Mouse (Mus musculus): Measurements from ENCODE around the gene Fbxl15. TPM values are rescaled to one million over a fixed set of nuclear protein-coding genes. Genes with fewer than 3 reads are reported as not detected.

The Fbxl15 gene
- polyA plus RNA-seq, 1 experiment = 13.1 TPM

DNA sequence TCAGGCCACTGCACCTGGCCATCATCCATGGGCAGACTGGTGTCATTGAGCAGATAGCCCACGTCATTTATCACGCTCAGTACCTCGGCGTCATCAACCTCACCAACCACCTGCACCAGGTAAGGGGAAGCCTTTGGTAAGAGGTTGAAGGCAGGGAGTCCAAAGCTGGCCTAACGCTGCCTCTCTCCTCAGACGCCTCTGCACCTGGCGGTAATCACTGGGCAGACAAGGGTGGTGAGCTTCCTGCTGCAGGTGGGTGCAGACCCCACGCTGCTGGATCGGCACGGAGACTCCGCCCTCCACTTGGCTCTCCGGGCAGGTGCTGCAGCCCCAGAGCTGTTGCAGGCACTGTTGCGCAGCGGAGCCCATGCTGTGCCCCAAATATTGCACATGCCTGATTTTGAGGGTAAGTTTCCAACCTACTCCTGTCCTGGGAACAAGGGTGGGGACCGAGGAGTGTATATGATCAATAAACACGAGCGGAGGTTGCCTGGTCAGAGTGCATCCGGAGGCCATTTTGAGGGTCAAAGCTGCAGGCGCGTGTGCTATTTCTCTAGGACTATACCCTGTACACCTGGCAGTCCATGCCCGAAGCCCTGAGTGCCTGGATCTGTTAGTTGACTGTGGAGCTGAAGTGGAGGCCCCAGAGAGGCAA lies 18.2 kb upstream of the Fbxl15 start:
- no peaks in the 10 kb centered on the region for H3K27me3 ChIP-seq (ENCODE audit: control insufficient read depth, insufficient read depth, insufficient read length)
- peaks cover 41% of the 10 kb centered on the region for H3K36me3 ChIP-seq (ENCODE audit: control insufficient read depth, insufficient read depth)
- H3K4me3 ChIP-seq (ENCODE audit: insufficient read depth, poor library complexity, severe bottlenecking) = no peak overlapping the region
- no peak overlapping the region for H3ac ChIP-seq (ENCODE audit: control insufficient read depth, insufficient read length, low read depth)
- H3K79me3 ChIP-seq (ENCODE audit: low read depth) = no peaks in the 10 kb centered on the region
- H3K79me2 ChIP-seq (ENCODE audit: control insufficient read depth, insufficient read depth) = peaks cover 17% of the 10 kb centered on the region
- TF ChIP-seq MAX (IDR thresholded peaks at IDR 0.05) = no peak
- no peak for TF ChIP-seq CTCF (IDR thresholded peaks at IDR 0.05; ENCODE audit: control insufficient read depth, insufficient read depth, insufficient read length)
- TF ChIP-seq USF1 (IDR thresholded peaks at IDR 0.05; ENCODE audit: low read depth) = no peak
- TF ChIP-seq MYOD1 (IDR thresholded peaks at IDR 0.05; ENCODE audit: control insufficient read depth, insufficient read length, low read depth) = no peak

DNA sequence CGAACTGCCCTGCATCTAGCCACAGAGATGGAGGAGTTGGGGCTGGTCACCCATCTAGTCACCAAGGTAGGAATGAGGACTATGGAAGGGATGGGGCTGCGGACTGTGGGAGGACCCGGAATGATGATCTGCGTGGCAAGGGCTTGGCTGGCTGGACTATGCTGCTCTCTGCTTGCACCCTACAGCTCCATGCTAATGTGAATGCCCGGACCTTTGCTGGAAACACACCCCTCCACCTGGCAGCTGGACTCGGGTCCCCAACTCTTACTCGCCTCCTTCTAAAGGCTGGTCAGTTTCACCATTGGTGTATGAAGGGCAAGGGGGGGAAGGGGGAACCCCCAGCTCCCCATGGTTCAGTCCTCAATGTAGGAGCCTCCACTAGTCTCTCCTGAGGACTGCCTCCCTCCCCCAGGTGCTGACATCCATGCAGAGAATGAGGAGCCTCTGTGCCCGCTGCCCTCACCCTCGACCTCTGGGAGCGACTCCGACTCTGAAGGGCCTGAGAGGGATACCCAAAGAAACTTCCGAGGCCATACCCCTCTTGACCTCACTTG lies 17.6 kb upstream of the Fbxl15 start:
- H3K79me2 ChIP-seq (ENCODE audit: control insufficient read depth, insufficient read depth) = peaks cover 17% of the 10 kb centered on the region
- no peak overlapping the region for H3K4me3 ChIP-seq (ENCODE audit: insufficient read depth, poor library complexity, severe bottlenecking)
- peaks cover 41% of the 10 kb centered on the region for H3K36me3 ChIP-seq (ENCODE audit: control insufficient read depth, insufficient read depth)
- TF ChIP-seq CTCF (IDR thresholded peaks at IDR 0.05; ENCODE audit: control insufficient read depth, insufficient read depth, insufficient read length) = no peak
- no peak for TF ChIP-seq MAX (IDR thresholded peaks at IDR 0.05)
- no peak for TF ChIP-seq CEBPB (IDR thresholded peaks at IDR 0.05; ENCODE audit: low read depth)
- TF ChIP-seq MYOD1 (IDR thresholded peaks at IDR 0.05; ENCODE audit: control insufficient read depth, insufficient read length, low read depth) = no peak
- no peak for TF ChIP-seq USF1 (IDR thresholded peaks at IDR 0.05; ENCODE audit: low read depth)
- TF ChIP-seq MYOG (IDR thresholded peaks at IDR 0.05; ENCODE audit: control insufficient read depth, extremely low read depth, insufficient read length) = no peak
- no peak for TF ChIP-seq FOSL1 (IDR thresholded peaks at IDR 0.05; ENCODE audit: insufficient read depth, low read length, poor library complexity, severe bottlenecking)
- no peaks in the 10 kb centered on the region for H3K27me3 ChIP-seq (ENCODE audit: control insufficient read depth, insufficient read depth, insufficient read length)
- H3ac ChIP-seq (ENCODE audit: control insufficient read depth, insufficient read length, low read depth) = no peak overlapping the region
- no peaks in the 10 kb centered on the region for H3K79me3 ChIP-seq (ENCODE audit: low read depth)

GRCm38 (mm10) chr19:46311341-46311740 lies 16.6 kb upstream of the Fbxl15 start:
- no peaks in the 10 kb centered on the region for H3K27me3 ChIP-seq (ENCODE audit: control insufficient read depth, insufficient read depth, insufficient read length)
- H3K4me3 ChIP-seq (ENCODE audit: insufficient read depth, poor library complexity, severe bottlenecking) = no peak overlapping the region

GRCm38 (mm10) chr19:46312566-46312965 lies 15.4 kb upstream of the Fbxl15 start:
- H3K79me3 ChIP-seq (ENCODE audit: low read depth) = no peaks in the 10 kb centered on the region
- H3K4me3 ChIP-seq (ENCODE audit: insufficient read depth, poor library complexity, severe bottlenecking) = no peak overlapping the region
- H3ac ChIP-seq (ENCODE audit: control insufficient read depth, insufficient read length, low read depth) = no peak overlapping the region
- TF ChIP-seq FOSL1 (IDR thresholded peaks at IDR 0.05; ENCODE audit: insufficient read depth, low read length, poor library complexity, severe bottlenecking) (no peak), MYOD1 (IDR thresholded peaks at IDR 0.05; ENCODE audit: control insufficient read depth, insufficient read length, low read depth) (no peak), MYOG (IDR thresholded peaks at IDR 0.05; ENCODE audit: control insufficient read depth, extremely low read depth, insufficient read length) (no peak), USF1 (IDR thresholded peaks at IDR 0.05; ENCODE audit: low read depth) (no peak), CTCF (IDR thresholded peaks at IDR 0.05; ENCODE audit: control insufficient read depth, insufficient read depth, insufficient read length) (no peak), CEBPB (IDR thresholded peaks at IDR 0.05; ENCODE audit: low read depth) (no peak), MAX (IDR thresholded peaks at IDR 0.05) (no peak)
- no peaks in the 10 kb centered on the region for H3K79me2 ChIP-seq (ENCODE audit: control insufficient read depth, insufficient read depth)
- H3K27me3 ChIP-seq (ENCODE audit: control insufficient read depth, insufficient read depth, insufficient read length) = peaks cover 12% of the 10 kb centered on the region
- H3K36me3 ChIP-seq (ENCODE audit: control insufficient read depth, insufficient read depth) = peaks cover 33% of the 10 kb centered on the region

More at GRCm38 (mm10) chr19:46311341-46311740, 16.6 kb upstream of the Fbxl15 start:
- Histone ChIP-seq H3K79me2 (ENCODE audit: control insufficient read depth, insufficient read depth) (peaks cover 12% of the 10 kb centered on the region), H3ac (ENCODE audit: control insufficient read depth, insufficient read length, low read depth) (no peak overlapping the region), H3K36me3 (ENCODE audit: control insufficient read depth, insufficient read depth) (peaks cover 41% of the 10 kb centered on the region), H3K79me3 (ENCODE audit: low read depth) (no peaks in the 10 kb centered on the region)
- TF ChIP-seq FOSL1 (IDR thresholded peaks at IDR 0.05; ENCODE audit: insufficient read depth, low read length, poor library complexity, severe bottlenecking) = no peak
- no peak for TF ChIP-seq MYOD1 (IDR thresholded peaks at IDR 0.05; ENCODE audit: control insufficient read depth, insufficient read length, low read depth)
- TF ChIP-seq CEBPB (IDR thresholded peaks at IDR 0.05; ENCODE audit: low read depth) = no peak
- no peak for TF ChIP-seq MAX (IDR thresholded peaks at IDR 0.05)
- TF ChIP-seq USF1 (IDR thresholded peaks at IDR 0.05; ENCODE audit: low read depth) = no peak
- TF ChIP-seq MYOG (IDR thresholded peaks at IDR 0.05; ENCODE audit: control insufficient read depth, extremely low read depth, insufficient read length) = no peak
- TF ChIP-seq CTCF (IDR thresholded peaks at IDR 0.05; ENCODE audit: control insufficient read depth, insufficient read depth, insufficient read length) = no peak

- Histone ChIP-seq H3K79me2 (ENCODE audit: control insufficient read depth, insufficient read depth) (no peaks in the 10 kb centered on the region), H3ac (ENCODE audit: control insufficient read depth, insufficient read length, low read depth) (no peak overlapping the region), H3K27me3 (ENCODE audit: control insufficient read depth, insufficient read depth, insufficient read length) (peaks cover 18% of the 10 kb centered on the region), H3K36me3 (ENCODE audit: control insufficient read depth, insufficient read depth) (peaks cover 28% of the 10 kb centered on the region), H3K4me3 (ENCODE audit: insufficient read depth, poor library complexity, severe bottlenecking) (no peak overlapping the region), H3K79me3 (ENCODE audit: low read depth) (no peaks in the 10 kb centered on the region)
- TF ChIP-seq MYOG (IDR thresholded peaks at IDR 0.05; ENCODE audit: control insufficient read depth, extremely low read depth, insufficient read length) (no peak), MAX (IDR thresholded peaks at IDR 0.05) (no peak), USF1 (IDR thresholded peaks at IDR 0.05; ENCODE audit: low read depth) (no peak), CEBPB (IDR thresholded peaks at IDR 0.05; ENCODE audit: low read depth) (no peak), CTCF (IDR thresholded peaks at IDR 0.05; ENCODE audit: control insufficient read depth, insufficient read depth, insufficient read length) (no peak), MYOD1 (IDR thresholded peaks at IDR 0.05; ENCODE audit: control insufficient read depth, insufficient read length, low read depth) (no peak), FOSL1 (IDR thresholded peaks at IDR 0.05; ENCODE audit: insufficient read depth, low read length, poor library complexity, severe bottlenecking) (no peak)
Observed at GRCm38 (mm10) chr19:46313116-46313515, 14.9 kb upstream of the Fbxl15 start.
